Mouse (Mus musculus) intestine, postnatal 0 days (tissue): ENCODE results near the gene Ctdspl. TPM values are rescaled to one million over a fixed set of nuclear protein-coding genes. Genes with fewer than 3 reads are reported as not detected.

Source experiments
- ATAC-seq: fragments of 200-750 bp; cut with Nextera tagmentation; 2 replicates; pipeline ENCODE4 v1.8.0; 2017; ENCODE audit warnings: mild to moderate bottlenecking, moderate TSS enrichment, moderate library complexity
- H3K27ac ChIP-seq: fragments of 300-500 bp; sonication (generic); 2 replicates; pipeline ENCODE4 v1.5.1; 2014; ENCODE audit warnings: mild to moderate bottlenecking, low read depth, low read length, moderate library complexity
- H3K27me3 ChIP-seq: fragments of 300-500 bp; sonication (generic); replicated peaks from 2 replicates; pipeline ENCODE4 v1.6.1; 2014; ENCODE audit warnings: low read length, mixed read lengths; ENCODE audit not compliant: control insufficient read depth, insufficient read depth
- H3K36me3 ChIP-seq: fragments of 300-500 bp; sonication (generic); 2 replicates; pipeline ENCODE4 v1.6.1; 2014; ENCODE audit warnings: mild to moderate bottlenecking, moderate library complexity; ENCODE audit not compliant: control insufficient read depth, insufficient read depth
- H3K4me1 ChIP-seq: fragments of 300-500 bp; sonication (generic); replicated peaks from 2 replicates; pipeline ENCODE4 v1.6.1; 2014; ENCODE audit warnings: antibody characterized with exemption, low read length, mixed read lengths; ENCODE audit not compliant: control insufficient read depth, insufficient read depth
- H3K4me2 ChIP-seq: fragments of 300-500 bp; sonication (generic); replicated peaks from 2 replicates; pipeline ENCODE4 v1.6.1; 2014; ENCODE audit warnings: low read depth, mild to moderate bottlenecking, moderate library complexity
- H3K4me3 ChIP-seq: fragments of 300-500 bp; sonication (generic); 2 replicates; pipeline ENCODE4 v1.5.1; 2014; ENCODE audit warnings: low read depth, low read length
- H3K9ac ChIP-seq: fragments of 300-500 bp; sonication (generic); 2 replicates; pipeline ENCODE4 v1.6.1; 2014; ENCODE audit warnings: mild to moderate bottlenecking, low read depth, low read length
- H3K9me3 ChIP-seq: fragments of 300-500 bp; sonication (generic); 2 replicates; pipeline ENCODE4 v1.6.1; 2016; ENCODE audit warnings: mixed run types; ENCODE audit not compliant: control insufficient read depth
- CTCF ChIP-seq: sonication (generic); IDR thresholded peaks from 2 replicates; pipeline ENCODE4 v1.5.1; 2016; ENCODE audit warnings: low read depth, mild to moderate bottlenecking, control low read depth, antibody characterized with exemption, moderate library complexity
- WGBS: fragments of 180-500 bp; shearing (Covaris S2); extraction: QIAGEN DNeasy Blood & Tissue Kit; methylation state at CpG from one replicate; pipeline ENCODE4 v1.1.7; 2014; 5-methylcytosine and 5-hydroxymethylcytosine counted together
- polyA plus RNA-seq: library from polyadenylated mRNA; unstranded; fragments of >200 nt; fragmentation: Nextera tagmentation; extraction: Ambion mirVana; gene quantifications from 2 replicates; pipeline ENCODE4 v1.2.1, GENCODE M21; 2015

Gene Ctdspl
- polyA plus RNA-seq, 1 experiment from 2014 or later = 17.0 TPM

DNA sequence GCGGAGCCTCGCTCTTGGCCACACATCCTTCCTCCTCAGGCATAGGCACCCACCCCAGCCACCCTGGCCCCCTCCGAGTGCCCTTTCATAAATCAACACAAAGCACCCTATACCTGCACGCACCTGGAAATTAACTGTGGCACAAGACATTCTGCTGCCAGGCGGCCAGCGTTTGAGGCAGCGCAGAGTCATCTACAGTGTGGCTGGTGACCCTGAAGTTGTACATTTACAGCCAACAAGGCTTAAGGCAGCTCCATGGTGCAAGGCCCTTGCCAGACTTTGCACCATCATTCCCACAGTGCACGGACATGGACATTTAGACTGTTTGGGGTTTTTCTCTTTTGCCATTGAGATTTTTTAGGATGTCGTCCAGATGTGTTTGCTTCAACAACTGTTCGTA lies 134.4 kb downstream of the Ctdspl start:
- no peak for ATAC-seq
- Histone ChIP-seq H3K9me3 (no peaks in the 10 kb centered on the region), H3K4me3 (no peak overlapping the region), H3K27ac (no peak overlapping the region), H3K9ac (no peak overlapping the region), H3K36me3 (no peaks in the 10 kb centered on the region), H3K27me3 (no peaks in the 10 kb centered on the region), H3K4me1 (no peaks in the 10 kb centered on the region), H3K4me2 (no peak overlapping the region)
- 87% methylated on average over 10 of the region's 10 CpGs for WGBS
- TF ChIP-seq CTCF = no peak

DNA sequence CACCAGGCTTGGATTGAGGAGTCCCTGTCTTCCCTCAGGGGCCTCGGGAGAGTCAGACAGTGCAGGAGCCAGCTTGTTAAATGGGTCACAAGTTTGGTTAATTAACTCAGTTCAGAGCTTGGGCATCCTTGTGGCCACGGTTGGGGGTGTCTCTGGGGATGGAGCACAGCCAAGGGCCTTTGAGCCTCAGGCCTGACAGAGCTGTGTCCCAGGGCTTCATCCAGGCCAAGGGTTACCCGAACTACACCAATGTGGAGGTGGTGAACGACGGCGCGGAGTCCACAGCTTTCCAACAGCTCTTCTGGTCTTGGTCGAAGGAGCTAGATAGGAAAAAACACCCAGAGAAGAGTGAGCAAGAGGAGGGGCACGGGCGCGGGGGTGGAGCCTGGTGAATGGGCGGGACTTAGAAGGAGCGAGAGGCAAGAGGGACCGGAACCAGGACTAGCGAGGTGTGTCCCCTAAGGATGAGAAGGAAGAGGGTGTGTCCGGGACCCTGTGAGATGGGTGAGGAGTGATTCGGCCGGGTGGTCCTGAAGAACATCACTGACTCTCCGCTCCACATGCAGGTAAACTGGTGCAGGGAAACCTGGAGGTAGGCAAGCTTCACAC lies 136.9 kb downstream of the Ctdspl start:
- H3K4me3 ChIP-seq = no peak overlapping the region
- WGBS = 41% methylated on average over 19 of the region's 19 CpGs
- TF ChIP-seq CTCF = no peak
- no peak for ATAC-seq
- H3K4me2 ChIP-seq = no peak overlapping the region; the same call in 1 of the 2 replicates
- no peaks in the 10 kb centered on the region for H3K4me1 ChIP-seq
- no peaks in the 10 kb centered on the region for H3K36me3 ChIP-seq
- H3K27ac ChIP-seq = no peak overlapping the region
- H3K9me3 ChIP-seq = no peaks in the 10 kb centered on the region
- no peak overlapping the region for H3K9ac ChIP-seq
- no peaks in the 10 kb centered on the region for H3K27me3 ChIP-seq

DNA sequence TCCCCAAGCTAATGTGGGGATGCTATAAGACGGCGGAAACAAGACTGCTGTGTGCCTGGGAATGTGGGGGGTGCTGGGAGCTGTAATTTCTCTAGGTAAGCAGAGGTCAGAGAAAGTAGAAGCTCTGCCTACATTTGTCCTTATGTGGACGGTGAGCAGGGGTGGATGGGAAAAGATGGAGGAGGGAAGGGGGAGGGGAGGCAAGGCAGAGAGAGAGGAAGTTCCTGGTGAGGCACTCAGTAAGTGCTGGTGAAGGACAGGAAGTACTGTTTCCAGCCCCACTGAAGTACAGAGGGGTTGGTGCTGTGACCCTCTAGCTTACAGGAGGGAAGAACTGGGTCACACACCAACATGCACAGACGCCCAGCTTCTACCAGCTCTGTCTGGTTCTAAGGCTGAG lies 138.0 kb downstream of the Ctdspl start:
- H3K27ac ChIP-seq = no peak overlapping the region
- ATAC-seq = no peak

DNA sequence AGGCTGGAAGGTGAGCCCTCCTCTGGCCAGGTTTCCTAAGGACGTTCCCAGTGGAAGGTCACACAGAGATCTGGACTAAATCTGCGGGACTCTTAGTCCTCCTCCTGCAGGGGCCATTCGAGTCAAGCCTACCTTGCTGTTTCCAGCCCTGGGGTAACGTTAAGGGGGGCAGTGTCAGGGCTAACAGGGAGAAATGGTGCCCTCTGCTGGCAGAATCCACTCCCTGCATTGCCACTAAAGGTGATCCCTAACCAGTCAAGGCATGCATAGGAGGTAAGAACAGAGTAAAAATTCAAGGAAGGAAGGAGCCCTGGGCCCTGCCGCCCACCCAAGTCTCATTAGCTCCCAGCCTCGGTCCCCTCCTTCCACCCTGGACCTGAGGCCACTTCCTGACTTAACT lies 141.3 kb downstream of the Ctdspl start:
- H3K9me3 ChIP-seq = no peaks in the 10 kb centered on the region
- 0 out of 2 replicates have a peak, but pooled peaks have one; percentile 17 for ATAC-seq
- H3K4me2 ChIP-seq = no peak overlapping the region
- peak; percentile 96 for TF ChIP-seq CTCF
- H3K36me3 ChIP-seq = no peaks in the 10 kb centered on the region; the same call in 1 of the 2 replicates
- no peaks in the 10 kb centered on the region for H3K4me1 ChIP-seq
- WGBS = 5% methylated on average over 6 of the region's 6 CpGs
- H3K27ac ChIP-seq = no peak overlapping the region
- no peaks in the 10 kb centered on the region for H3K27me3 ChIP-seq
- no peak overlapping the region for H3K9ac ChIP-seq
- no peak overlapping the region for H3K4me3 ChIP-seq

More for the DNA sequence above, 138.0 kb downstream of the Ctdspl start:
- H3K27me3 ChIP-seq = no peaks in the 10 kb centered on the region
- H3K9me3 ChIP-seq = no peaks in the 10 kb centered on the region
- no peak overlapping the region for H3K9ac ChIP-seq
- H3K4me3 ChIP-seq = no peak overlapping the region
- H3K36me3 ChIP-seq = no peaks in the 10 kb centered on the region
- H3K4me2 ChIP-seq = no peak overlapping the region
- no peaks in the 10 kb centered on the region for H3K4me1 ChIP-seq
- TF ChIP-seq CTCF = no peak
- WGBS = 61% methylated on average over 4 of the region's 4 CpGs

DNA sequence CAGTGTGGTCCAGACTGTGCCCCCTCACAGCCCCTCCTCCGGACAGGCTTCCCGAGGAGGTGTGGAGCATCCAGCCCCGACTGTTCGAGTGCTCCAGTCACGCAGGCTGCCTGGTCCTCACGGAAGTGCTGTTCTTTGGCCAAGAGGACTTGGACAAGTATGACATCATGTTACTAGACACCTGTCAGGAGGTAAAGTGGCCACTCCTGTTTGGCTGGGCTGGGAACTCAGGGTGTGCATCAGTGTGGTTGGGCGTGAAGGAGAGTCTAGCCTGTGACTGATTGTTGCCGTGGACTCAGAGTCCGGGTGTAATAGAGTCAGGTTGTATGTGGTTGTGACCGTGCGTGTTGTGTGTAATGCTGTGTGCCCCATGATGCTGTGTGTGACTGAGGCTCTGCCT lies 142.0 kb downstream of the Ctdspl start:
- no peak for TF ChIP-seq CTCF
- no peaks in the 10 kb centered on the region; the same call in 1 of the 2 replicates for H3K36me3 ChIP-seq
- no peaks in the 10 kb centered on the region for H3K9me3 ChIP-seq
- H3K27ac ChIP-seq = no peak overlapping the region
- 79% methylated on average over 11 of the region's 11 CpGs for WGBS
- no peak overlapping the region for H3K4me2 ChIP-seq
- no peak overlapping the region for H3K9ac ChIP-seq
- peak; percentile 46 for ATAC-seq
- no peak overlapping the region for H3K4me3 ChIP-seq
- no peaks in the 10 kb centered on the region for H3K4me1 ChIP-seq
- H3K27me3 ChIP-seq = no peaks in the 10 kb centered on the region

DNA sequence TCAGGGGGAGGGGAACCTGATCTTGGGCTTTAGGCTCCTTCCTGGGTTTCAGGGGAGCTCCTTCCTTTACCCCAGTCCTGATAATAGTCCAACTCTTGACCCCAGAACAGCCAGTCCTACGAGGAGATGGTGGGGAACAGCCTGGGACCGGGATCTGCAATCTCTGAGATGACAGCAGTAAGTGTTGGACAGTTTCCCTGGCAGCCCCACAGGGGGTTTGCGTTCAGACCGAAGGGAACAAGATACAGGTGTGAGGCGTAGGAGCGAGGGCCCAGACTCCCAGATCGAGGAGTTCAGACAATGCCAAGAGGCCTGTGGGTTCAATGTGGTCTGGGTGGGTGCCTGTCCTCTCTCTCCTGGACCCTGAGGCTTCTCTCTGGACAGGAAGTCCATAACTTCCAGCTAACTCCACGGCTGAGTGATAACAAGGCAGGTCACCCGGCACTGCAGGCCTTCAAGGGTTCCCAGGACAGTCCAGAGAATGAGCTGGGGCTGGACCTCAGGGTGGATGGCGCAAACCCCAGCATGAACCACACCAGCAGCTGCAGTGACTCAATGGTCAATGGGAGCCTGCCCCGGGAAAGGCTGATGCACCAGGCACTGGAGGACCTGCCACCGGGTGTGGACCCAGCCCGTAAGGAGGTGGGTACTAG lies 144.0 kb downstream of the Ctdspl start:
- 80% methylated on average over 13 of the region's 13 CpGs for WGBS
- H3K4me2 ChIP-seq = no peak overlapping the region
- H3K36me3 ChIP-seq = peaks cover 7% of the 10 kb centered on the region; the same call in 1 of the 2 replicates
- ATAC-seq = no peak
- no peak overlapping the region for H3K9ac ChIP-seq
- H3K9me3 ChIP-seq = no peaks in the 10 kb centered on the region
- no peak for TF ChIP-seq CTCF
- no peak overlapping the region for H3K4me3 ChIP-seq
- H3K4me1 ChIP-seq = no peaks in the 10 kb centered on the region
- H3K27ac ChIP-seq = no peak overlapping the region
- H3K27me3 ChIP-seq = no peaks in the 10 kb centered on the region
